Mouse (Mus musculus): Measurements from ENCODE around the gene Samd8. TPM values are rescaled to one million over a fixed set of nuclear protein-coding genes. Genes with fewer than 3 reads are reported as not detected.

The Samd8 gene
- total and polyA plus RNA-seq, 3 experiments, result 5.4 to 9.5 (median 7.0) TPM

GRCm38 (mm10) chr14:21800641-21801040 lies 50.3 kb downstream of the Samd8 start:
- dilution Hi-C loops (cut with MboI; ENCODE audit: extremely low pct_ligation_motif_present, extremely low pct_unique_long_range_greater_than_20kb, low sequenced_read_pairs), result no loop called here
- in situ Hi-C loops (cut with MboI; ENCODE audit: low pct_ligation_motif_present, low pct_unique_long_range_greater_than_20kb, low sequenced_read_pairs), result no loop called here
- DNase-seq (ENCODE audit: extremely low read depth), result no peak
- H3K4me1 ChIP-seq (ENCODE audit: control insufficient read depth in 1 of 2, insufficient read depth in 2 of 2), result no peaks in the 10 kb centered on the region
- no peaks in the 10 kb centered on the region for H3K79me2 ChIP-seq (replicated peaks; ENCODE audit: control insufficient read depth, extremely low read depth, insufficient read depth, poor library complexity, severe bottlenecking)
- peaks cover 0 to 25% of the 10 kb centered on the region in 2 experiments for H3K36me3 ChIP-seq (replicated peaks in 1 of 2; ENCODE audit: control insufficient read depth in 1 of 2, insufficient read depth in 1 of 2, low read length in 1 of 2)
- H3K9ac ChIP-seq (ENCODE audit: insufficient read depth, low read depth), result no peak overlapping the region
- H3K9me3 ChIP-seq (replicated peaks; ENCODE audit: low read length), result no peaks in the 10 kb centered on the region
- no peaks in the 10 kb centered on the region for H3K27me3 ChIP-seq (replicated peaks)
- no peak for TF ChIP-seq E2F4 (IDR thresholded peaks at IDR 0.05; ENCODE audit: insufficient replicate concordance, low read depth, low read length)
- TF ChIP-seq MAZ (IDR thresholded peaks at IDR 0.05; ENCODE audit: low read depth, low read length), result no peak
- TF ChIP-seq NRF1 (IDR thresholded peaks at IDR 0.05; ENCODE audit: low read depth, low read length), result no peak
- TF ChIP-seq SIN3A (IDR thresholded peaks at IDR 0.05; ENCODE audit: low read length), result no peak
- no peak for TF ChIP-seq BHLHE40 (IDR thresholded peaks at IDR 0.05; ENCODE audit: low read depth, low read length)
- no peak for TF ChIP-seq JUN (IDR thresholded peaks at IDR 0.05; ENCODE audit: insufficient read depth, low read depth, low read length)
- TF ChIP-seq ETS1 (conservative IDR thresholded peaks at IDR 0.05; ENCODE audit: low read depth, low read length), result no peak
- no peak for TF ChIP-seq TCF12 (IDR thresholded peaks at IDR 0.05; ENCODE audit: low read depth, low read length)
- no peak for TF ChIP-seq CTCF (conservative IDR thresholded peaks at IDR 0.05 in 1 of 2, IDR thresholded peaks at IDR 0.05 in 1 of 2; ENCODE audit: low read depth in 2 of 2, low read length in 2 of 2)
- TF ChIP-seq MAX (IDR thresholded peaks at IDR 0.05; ENCODE audit: low read length), result no peak
- no peak for TF ChIP-seq IRF4 (IDR thresholded peaks at IDR 0.05; ENCODE audit: low read depth, low read length)
- no peak for TF ChIP-seq JUND (conservative IDR thresholded peaks at IDR 0.05; ENCODE audit: low read depth, low read length)
- TF ChIP-seq POLR2AphosphoS2 (IDR thresholded peaks at IDR 0.05; ENCODE audit: low read depth, low read length), result no peak
- TF ChIP-seq MAFK (IDR thresholded peaks at IDR 0.05; ENCODE audit: insufficient replicate concordance, low read length), result no peak
- no peak for TF ChIP-seq RAD21 (IDR thresholded peaks at IDR 0.05; ENCODE audit: low read depth, low read length)
- TF ChIP-seq ELF1 (IDR thresholded peaks at IDR 0.05; ENCODE audit: low read depth, low read length), result no peak
- H3K4me2 ChIP-seq (ENCODE audit: insufficient read depth, low read depth, poor library complexity, severe bottlenecking), result no peak overlapping the region
- no peak overlapping the region for H3K27ac ChIP-seq (ENCODE audit: insufficient read depth, low read depth)
- H3K4me3 ChIP-seq (replicated peaks in 1 of 3; ENCODE audit: low read depth in 2 of 3, low read length in 2 of 3, poor library complexity in 1 of 3), result no peak overlapping the region

- in situ Hi-C loops (cut with MboI; ENCODE audit: low pct_ligation_motif_present, low pct_unique_long_range_greater_than_20kb, low sequenced_read_pairs) (no loop called here), dilution Hi-C loops (cut with MboI; ENCODE audit: extremely low pct_ligation_motif_present, extremely low pct_unique_long_range_greater_than_20kb, low sequenced_read_pairs) (no loop called here)
- no peak for DNase-seq (ENCODE audit: extremely low read depth)
- Histone ChIP-seq H3K4me1 (ENCODE audit: control insufficient read depth in 1 of 2, insufficient read depth in 2 of 2) (peaks cover 2 to 8% of the 10 kb centered on the region in 2 experiments; a peak in 2 of 4 replicates), H3K9ac (ENCODE audit: insufficient read depth, low read depth) (no peak overlapping the region), H3K9me3 (replicated peaks; ENCODE audit: low read length) (no peaks in the 10 kb centered on the region), H3K27ac (ENCODE audit: insufficient read depth, low read depth) (no peak overlapping the region), H3K4me2 (ENCODE audit: insufficient read depth, low read depth, poor library complexity, severe bottlenecking) (no peak overlapping the region), H3K36me3 (replicated peaks in 1 of 2; ENCODE audit: control insufficient read depth in 1 of 2, insufficient read depth in 1 of 2, low read length in 1 of 2) (peaks cover 0 to 25% of the 10 kb centered on the region in 2 experiments), H3K79me2 (replicated peaks; ENCODE audit: control insufficient read depth, extremely low read depth, insufficient read depth, poor library complexity, severe bottlenecking) (no peaks in the 10 kb centered on the region), H3K27me3 (replicated peaks) (no peaks in the 10 kb centered on the region), H3K4me3 (replicated peaks in 1 of 3; ENCODE audit: low read depth in 2 of 3, low read length in 2 of 3, poor library complexity in 1 of 3) (no peak overlapping the region)
- no peak for TF ChIP-seq NELFE (IDR thresholded peaks at IDR 0.05; ENCODE audit: low read depth, low read length)
- TF ChIP-seq USF2 (conservative IDR thresholded peaks at IDR 0.05; ENCODE audit: low read depth, low read length), result no peak
- TF ChIP-seq USF1 (IDR thresholded peaks at IDR 0.05; ENCODE audit: low read depth, low read length), result no peak
- TF ChIP-seq ZNF384 (IDR thresholded peaks at IDR 0.05; ENCODE audit: low read depth, low read length), result no peak
- TF ChIP-seq ETS1 (conservative IDR thresholded peaks at IDR 0.05; ENCODE audit: low read depth, low read length), result no peak
- no peak for TF ChIP-seq MAX (IDR thresholded peaks at IDR 0.05; ENCODE audit: low read length)
- no peak for TF ChIP-seq RAD21 (IDR thresholded peaks at IDR 0.05; ENCODE audit: low read depth, low read length)
- TF ChIP-seq CHD1 (IDR thresholded peaks at IDR 0.05; ENCODE audit: low read depth, low read length), result no peak
- TF ChIP-seq SMC3 (IDR thresholded peaks at IDR 0.05; ENCODE audit: low read depth, low read length), result no peak
- TF ChIP-seq HCFC1 (IDR thresholded peaks at IDR 0.05; ENCODE audit: low read depth, low read length), result no peak
- TF ChIP-seq KAT2A (IDR thresholded peaks at IDR 0.05; ENCODE audit: insufficient replicate concordance, low read length), result no peak
- TF ChIP-seq IRF4 (IDR thresholded peaks at IDR 0.05; ENCODE audit: low read depth, low read length), result no peak
- TF ChIP-seq MAFK (IDR thresholded peaks at IDR 0.05; ENCODE audit: insufficient replicate concordance, low read length), result no peak
These were observed 51.3 kb downstream of the Samd8 start for GRCm38 (mm10) chr14:21801624-21802023.
